Mouse (Mus musculus) right cerebral cortex, postnatal 4 days (tissue): ENCODE results near the gene Anapc2.
A peak's percentile ranks its signal among the peaks of the same experiment; 100 is the strongest.

Experiments used
- DNase-seq: peaks from one replicate; pipeline ENCODE4 v3.0.0-alpha.2; 2022

Gene Anapc2

GRCm38 (mm10) chr2:25273010-25273409 is 732 bp downstream of the Anapc2 start:
- no peak for DNase-seq

DNA sequence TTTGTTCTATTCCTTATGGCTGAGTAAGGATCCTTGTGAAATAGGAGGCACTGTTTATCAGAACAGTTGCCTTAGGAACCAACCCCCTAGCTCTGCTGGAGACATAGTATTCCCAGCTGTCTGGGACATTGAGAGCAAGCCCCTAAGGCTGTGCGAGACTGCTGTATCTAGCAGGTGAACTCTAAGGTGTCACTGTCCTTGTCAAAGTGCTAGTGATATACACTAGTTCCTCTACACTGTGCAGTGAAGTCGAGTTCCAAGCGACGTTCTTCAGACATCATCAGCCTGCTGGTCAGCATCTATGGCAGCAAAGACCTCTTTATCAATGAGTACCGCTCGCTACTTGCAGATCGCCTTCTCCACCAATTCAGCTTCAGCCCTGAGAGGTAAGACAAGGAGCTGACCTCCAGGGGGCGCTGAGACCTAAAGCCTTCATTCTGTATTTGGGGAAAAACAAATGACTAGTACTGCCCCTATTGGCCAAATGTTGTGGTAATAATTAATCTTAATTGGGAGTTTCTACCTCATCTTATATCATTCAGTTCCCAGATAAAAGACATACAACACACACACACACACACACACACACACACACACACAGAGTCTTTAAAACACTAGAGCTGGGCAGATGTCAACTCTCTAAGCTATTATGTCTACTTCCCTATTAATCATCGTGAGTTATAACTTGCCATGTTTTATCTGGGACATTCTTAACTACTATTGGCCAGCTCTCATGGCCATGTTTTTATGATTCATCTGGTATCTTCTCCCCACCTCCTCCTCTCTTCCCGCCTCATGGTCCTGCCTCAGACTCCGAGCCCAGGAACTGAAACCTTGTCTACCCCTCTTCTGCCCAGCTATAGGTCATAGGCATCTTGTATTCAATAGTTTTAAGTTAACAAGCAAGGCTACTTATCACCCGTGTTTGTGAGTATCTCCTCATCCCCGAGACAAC is 6.9 kb downstream of the Anapc2 start:
- peak; percentile 88 for DNase-seq

DNA sequence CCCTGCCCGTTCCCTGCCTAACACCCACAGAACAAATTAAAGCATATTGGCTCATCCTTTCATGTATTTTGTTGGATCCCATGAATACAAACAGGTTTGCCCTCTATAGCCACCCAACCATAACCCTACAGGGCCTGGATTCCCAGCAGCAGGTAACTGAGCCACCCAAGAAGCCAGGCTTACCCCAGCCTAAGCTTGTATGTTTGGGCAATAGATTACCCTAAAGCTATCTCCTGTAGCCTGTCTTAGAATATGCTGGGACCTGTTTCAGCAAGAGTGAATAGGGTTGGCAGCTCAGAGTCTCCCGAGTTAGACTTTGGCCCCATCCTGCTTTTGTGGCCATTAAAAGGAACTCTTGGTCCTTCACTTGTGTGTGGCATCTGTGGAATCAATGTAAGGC is 13.3 kb downstream of the Anapc2 start:
- DNase-seq = no peak

DNA sequence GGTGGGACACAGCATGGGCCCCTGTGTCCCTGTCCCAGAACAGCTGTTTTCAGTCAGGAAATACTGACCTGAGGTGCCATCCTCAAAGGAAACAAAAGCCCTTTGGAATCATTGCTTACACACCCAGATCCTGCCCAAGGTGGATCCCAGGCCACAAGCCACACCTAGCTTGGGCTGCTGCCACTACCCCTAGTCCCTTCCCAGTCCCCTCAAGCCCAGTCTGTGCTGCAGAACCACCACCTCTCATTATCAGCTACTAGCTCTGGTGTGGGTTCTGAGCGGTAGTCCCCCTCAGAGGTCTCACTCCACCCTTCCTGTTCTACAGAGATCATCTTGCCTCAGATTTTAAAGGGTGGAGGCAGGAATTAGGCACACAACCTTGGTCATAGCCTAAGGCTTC is 14.0 kb downstream of the Anapc2 start:
- no peak for DNase-seq

- no peak for DNase-seq
Observed at GRCm38 (mm10) chr2:25286837-25287636, 14.8 kb downstream of the Anapc2 start.

- no peak for DNase-seq
Observed at GRCm38 (mm10) chr2:25287927-25288649, 15.8 kb downstream of the Anapc2 start, which contains the start of gene Tmem210. Gene Tmem210, plus strand, starts transcription at chr2:25288145.

DNA sequence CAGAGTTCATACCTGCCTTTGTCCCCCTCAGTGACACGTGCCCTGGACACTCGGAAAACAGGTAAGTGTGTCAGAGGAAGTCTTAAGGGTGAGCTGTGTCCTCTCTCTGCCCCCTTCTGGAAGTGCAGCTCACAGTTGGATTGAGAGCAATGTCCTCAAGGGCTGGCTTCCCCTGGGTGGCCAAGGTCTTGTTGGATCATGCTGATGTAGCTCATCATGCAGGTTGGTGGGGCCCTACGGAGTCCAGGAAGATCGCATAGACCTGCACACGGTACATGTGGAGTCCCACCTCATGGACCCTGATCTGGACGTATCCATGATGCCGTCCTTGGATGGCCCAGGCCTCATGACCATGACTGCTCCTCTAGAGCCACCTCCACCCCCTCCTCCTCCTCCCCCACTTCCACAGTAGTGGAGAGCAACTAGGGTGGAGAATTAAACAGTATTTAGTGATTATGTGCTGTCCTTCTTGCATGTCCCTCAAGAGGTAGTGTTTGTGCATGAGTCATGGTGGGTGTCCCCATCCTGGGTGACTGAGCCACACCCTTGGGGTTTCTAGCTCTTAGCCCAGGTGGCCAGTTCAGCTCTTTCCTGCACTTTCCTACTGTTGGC is 16.6 kb downstream of the Anapc2 start:
- no peak for DNase-seq

DNA sequence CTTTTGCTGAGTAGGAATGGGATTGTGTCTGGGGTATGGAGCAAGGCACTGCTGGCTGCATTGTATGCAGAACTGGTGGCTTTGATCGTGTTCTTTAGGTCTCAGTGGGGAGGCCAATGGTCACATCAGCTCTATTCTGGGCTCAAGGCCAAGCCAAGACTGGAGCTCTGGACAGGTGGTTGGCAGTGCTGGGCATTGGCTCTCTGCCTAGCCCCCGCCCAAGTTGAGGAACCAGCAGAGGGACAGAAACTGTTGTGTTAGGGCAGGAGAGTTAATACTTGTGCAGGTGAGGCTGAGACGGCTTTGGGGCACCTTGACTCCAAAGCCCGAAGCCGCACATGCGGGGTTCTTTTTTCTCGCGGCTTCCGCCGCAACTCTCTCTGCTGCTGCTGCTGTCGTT is 17.4 kb downstream of the Anapc2 start, which contains the start of gene Lrrc26:
Gene Lrrc26, plus strand, starts transcription at position 265 of the 400 bp plus-strand sequence.
- no peak for DNase-seq

- peak; percentile 67 for DNase-seq
Observed at GRCm38 (mm10) chr2:25290101-25290815, 18.0 kb downstream of the Anapc2 start.

DNA sequence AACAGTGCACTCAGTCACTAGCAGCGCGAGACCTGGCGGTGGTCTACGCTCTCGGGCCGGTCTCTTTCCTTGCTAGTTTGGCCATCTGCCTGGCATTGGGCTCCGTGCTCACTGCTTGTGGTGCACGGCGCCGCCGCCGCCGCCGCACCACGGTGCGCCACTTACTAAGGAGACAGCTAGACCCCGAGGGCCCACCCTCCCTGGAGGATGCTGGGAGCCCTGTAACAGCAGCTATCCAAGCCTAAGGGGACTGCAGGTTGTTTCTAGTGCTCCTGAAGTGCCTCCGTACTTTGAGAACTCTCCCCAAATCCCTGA is 18.5 kb downstream of the Anapc2 start:
- peak; percentile 59 for DNase-seq

DNA sequence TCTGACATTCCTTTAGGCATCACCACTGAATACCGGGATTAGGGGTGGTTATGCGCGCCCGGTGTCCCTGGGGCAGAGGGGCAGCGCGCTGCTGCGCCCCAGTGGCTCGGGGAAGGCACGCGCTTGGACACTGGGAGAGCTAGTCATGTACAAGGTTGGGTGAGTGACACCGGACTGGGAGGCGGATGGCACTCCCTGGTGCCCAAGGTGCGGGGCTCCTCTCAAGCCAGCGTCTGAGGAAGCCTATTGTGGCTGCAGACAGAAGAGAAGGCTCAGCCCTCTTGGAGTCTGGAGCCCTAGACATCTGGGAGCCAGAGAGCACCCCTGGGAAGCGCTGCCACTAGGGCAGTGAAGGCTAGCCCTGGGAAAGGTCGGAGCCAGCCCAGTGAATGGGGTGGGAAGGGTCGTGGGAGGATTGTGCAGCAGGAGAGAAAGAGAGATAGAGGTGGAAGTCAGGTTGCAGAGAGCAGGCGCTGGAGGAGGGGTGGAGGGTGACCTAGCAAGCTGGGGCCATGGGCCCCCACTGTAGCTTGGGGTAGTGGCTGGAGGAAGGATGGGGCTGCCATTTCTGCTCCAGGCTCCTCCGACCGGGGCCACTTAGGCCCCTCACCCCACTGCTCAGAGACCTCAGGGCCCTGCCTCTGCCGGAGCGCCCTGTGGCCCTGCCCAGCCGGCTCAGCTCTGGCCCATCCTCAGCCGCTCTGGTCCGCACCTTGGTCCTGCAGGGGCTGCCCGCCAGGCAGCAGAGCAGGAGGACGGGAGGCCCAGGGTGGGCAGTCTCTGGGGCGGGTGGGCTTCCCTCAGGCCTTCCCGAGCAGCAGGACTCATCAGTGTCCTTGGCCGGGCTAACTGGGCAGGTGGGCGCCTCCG is 19.1 kb downstream of the Anapc2 start:
- no peak for DNase-seq

GRCm38 (mm10) chr2:25292054-25292544 is 19.8 kb downstream of the Anapc2 start:
- DNase-seq = no peak

GRCm38 (mm10) chr2:25292856-25293255 is 20.6 kb downstream of the Anapc2 start:
- DNase-seq = peak; percentile 84

DNA sequence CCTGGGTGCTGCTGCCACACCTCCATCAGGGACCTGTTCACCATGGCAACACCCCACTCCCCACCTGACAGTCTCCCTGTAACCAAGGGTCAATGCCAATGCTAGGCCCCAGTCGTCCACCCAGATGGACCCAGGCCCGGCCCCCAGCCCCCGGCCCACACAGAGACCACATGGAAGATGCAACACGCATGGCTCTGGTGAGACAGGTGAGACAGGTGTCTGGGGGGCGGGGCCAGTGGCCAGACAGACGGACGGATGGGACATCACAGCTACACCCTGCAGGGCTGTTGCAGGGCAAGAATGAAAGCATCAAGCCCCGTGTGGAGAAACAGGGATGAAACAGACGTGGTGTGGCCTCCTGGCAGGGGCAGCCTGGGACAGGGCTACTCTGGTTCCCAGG is 21.4 kb downstream of the Anapc2 start:
- no peak for DNase-seq

DNA sequence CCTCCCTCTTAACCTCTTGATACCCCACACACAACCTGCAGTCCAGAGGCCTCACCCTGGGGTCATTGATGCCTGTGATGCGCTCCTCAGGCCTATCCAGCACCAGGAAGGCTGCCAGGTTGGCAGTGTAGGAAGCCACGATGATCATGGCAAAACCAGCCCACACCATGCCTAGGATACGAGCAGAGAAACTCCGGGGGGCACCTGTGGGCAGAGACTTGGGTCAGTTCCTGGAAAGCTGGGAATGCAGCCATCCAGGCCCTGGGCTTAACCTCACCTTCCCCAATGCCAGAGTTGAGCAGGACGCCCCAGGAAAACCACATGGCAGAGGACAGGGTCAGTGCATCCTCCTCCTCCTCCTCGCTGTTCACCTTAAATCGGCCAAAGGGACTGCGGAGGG is 24.8 kb downstream of the Anapc2 start:
- no peak for DNase-seq

GRCm38 (mm10) chr2:25298046-25298445 is 25.8 kb downstream of the Anapc2 start:
- no peak for DNase-seq

DNA sequence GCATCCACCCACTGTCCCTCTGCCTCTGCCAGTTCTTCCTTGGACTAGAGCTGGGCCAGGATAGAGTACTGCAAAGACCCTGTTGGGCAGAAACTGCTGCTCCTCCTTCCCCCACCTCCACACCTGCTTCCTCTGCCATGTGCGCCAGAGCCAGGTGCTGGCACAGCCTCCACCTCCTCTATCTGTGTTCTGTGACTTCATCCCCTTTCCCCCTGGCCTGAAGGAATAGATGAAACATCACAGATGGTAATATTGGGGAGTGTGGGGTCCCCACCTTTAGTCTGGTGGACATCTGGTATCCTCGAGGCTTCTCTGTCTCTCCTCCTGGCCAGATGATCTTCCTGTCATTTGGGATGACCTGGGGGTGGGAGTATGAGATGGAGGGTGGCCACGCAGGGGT is 31.2 kb downstream of the Anapc2 start:
- DNase-seq = no peak

- no peak for DNase-seq
Observed at GRCm38 (mm10) chr2:25303931-25304656, 31.8 kb downstream of the Anapc2 start.

- DNase-seq = peak; percentile 52
Observed at GRCm38 (mm10) chr2:25304657-25305541, 32.6 kb downstream of the Anapc2 start.
